Mouse (Mus musculus) adrenal gland, adult (tissue): Measurements from ENCODE around the gene Ankrd23.

ENCODE experiments used
- DNase-seq, 2 experiments: peaks; one replicate each; pipeline ENCODE4 v3.0.0; 2022 to 2023; ENCODE audit warnings: low spot score in 1 of 2; ENCODE audit not compliant: inconsistent age in 2 of 2

Ankrd23 gene

GRCm38 (mm10) chr1:36564101-36564500 lies 27.4 kb upstream of the Ankrd23 start:
- DNase-seq = peak in 1 of 2 experiments; percentile 46

DNA sequence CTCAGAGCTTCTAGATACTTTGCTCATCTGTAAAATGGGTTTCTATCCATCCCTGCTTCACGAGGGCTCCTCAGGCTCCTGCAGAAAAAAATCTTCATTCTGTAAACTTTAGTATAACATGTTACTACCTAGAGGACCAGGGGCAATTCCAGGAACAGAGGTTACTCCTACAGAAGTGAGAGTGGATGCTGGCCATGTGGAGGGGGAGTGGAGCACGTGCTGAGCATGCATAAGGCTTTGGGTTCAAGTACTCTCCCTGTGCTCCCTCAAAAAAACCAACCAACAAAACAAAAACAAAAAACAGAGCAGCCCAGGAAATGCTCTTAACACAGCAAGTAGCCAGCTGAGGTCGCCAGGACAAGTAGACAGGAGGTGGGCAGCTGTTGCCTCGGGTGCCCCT lies 26.9 kb upstream of the Ankrd23 start:
- no peak for DNase-seq

- no peak for DNase-seq
Observed at GRCm38 (mm10) chr1:36563197-36563596, 26.5 kb upstream of the Ankrd23 start.

- DNase-seq = no peak
Observed at GRCm38 (mm10) chr1:36562388-36562787, 25.7 kb upstream of the Ankrd23 start.

DNA sequence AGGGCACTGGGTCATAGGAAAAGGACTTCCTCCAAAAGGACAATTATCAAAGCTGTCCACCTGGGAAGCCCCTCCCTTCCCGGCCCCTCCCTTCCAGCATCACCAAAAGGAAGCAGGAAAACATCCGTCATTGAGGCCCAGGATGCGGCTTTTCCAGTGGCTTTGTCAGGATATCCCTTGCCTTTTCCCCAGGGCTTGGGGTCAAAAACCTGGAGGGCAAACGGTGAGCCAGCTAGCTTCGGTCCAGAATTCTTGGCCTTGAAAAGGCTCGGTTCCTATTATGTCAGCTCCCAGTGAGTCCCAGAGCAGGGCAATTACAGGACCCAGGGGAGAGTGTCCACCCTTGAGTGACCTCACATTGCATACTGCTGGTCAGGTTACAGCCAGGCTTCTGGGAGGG lies 24.2 kb upstream of the Ankrd23 start:
- peak; percentile 56 to 81 for DNase-seq

DNA sequence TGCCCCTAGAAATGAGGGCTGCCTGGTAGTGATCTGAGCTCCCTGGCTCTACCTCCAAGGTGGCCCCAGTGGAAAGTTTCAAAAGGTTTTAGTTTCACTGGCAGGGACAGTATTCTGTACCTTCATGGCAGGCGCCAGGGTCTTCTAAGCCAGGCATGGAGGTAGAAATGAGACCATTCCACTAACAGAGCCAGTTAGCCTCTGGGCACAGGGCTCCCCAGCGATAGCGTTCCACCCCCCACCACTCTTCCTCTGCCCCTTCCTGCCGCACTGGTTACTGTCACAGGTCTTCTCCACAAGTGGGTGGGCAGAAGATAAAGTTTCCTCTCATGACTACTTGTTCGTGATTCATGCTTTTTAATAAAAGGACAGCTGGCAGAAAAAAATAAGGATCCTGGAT lies 23.2 kb upstream of the Ankrd23 start:
- DNase-seq = no peak

- DNase-seq = no peak
Observed at GRCm38 (mm10) chr1:36559256-36559655, 22.6 kb upstream of the Ankrd23 start.

DNA sequence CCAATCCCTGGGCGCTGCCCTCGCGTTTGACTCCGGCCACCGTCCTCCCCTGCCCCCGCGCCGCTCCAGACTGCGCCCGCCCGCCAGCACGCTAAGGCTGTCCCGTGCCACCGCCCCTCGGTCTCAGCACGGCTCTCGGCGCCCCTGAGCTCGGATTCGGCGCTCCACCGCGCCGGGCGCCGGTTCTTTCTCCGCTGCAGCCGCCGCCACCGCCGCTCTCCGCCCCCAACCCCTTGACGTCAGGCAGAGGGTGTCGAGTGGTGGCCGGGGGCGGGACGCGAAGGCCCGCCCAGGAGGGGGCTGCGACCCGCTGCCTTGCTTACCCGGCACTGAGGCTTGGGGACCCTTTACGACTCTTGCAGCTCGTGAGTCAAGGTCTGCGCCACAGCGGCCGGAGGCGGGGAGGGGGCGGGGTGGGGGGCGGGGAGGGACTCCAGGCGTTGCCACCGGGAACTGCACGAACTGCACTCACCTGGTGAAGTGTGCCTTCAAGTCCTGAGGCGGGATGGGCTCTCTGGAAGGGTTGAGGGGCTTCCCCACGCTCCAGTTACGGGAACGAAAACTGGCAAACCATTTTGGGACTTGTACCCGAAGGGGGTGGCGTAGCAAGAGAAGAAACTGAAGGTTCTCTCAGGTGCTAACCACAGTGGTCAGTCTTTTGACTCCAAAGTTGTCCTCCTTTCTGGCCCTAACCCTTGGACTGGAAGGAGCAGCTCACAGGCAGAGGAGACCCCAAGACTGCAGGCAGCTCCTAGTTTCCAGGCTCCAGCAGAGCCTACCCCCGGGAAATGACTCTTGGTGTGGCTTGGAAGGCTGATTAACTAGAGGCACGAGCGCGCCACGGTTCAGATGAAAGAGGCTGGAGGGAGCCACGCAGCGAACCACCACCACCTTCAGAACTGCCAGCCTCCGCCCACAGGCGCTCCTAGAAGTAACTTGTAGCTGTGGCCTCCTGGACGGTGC lies 21.6 kb upstream of the Ankrd23 start, which contains the start of gene Sema4c:
Gene Sema4c, minus strand, starts transcription at position 319 of the 963 bp plus-strand sequence.
- peak; percentile 84 to 92 for DNase-seq

- DNase-seq = peak; percentile 89 to 94
Observed at GRCm38 (mm10) chr1:36557457-36558011, 20.9 kb upstream of the Ankrd23 start.

GRCm38 (mm10) chr1:36556553-36557456 lies 20.1 kb upstream of the Ankrd23 start:
- DNase-seq = peak; percentile 91 to 97

GRCm38 (mm10) chr1:36555798-36556395 lies 19.2 kb upstream of the Ankrd23 start:
- peak; percentile 50 to 69 for DNase-seq

DNA sequence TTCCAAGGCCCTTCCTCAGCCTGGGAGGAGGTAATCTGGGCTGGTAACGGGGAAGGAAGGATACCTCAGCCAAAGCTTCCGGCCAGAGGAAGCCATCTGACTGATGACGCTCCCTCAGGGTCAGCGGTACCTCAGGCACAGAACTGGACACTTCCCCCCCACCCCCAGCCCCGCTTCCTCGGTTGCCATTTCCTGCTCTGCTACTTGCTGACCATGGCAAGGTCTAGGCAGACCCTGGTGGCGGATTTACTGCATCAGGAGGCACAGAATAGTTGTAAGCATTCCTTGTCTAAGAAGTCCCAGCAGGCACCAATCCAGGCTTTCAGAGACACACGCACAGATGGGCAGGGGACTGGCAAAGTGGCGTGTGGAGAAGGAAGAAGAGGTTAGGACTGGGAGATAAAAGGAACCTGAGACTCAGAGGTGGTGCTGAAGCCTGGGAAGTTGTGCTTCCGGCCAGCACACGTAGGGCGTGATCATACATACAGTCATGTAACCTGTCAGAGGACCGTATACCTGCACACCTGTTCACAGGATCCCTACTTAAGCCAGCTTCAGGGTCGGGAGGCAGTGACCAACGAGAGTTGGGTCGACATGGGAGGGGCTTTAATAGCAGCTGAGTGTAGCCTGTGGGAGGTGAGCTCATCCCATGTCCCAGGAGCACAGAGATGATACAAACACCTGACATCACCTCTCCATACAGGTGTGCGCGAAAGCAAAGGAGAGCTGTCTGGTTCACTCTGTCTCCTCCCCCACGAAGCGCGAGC lies 18.1 kb upstream of the Ankrd23 start:
- peak; percentile 64 to 75 for DNase-seq

- no peak for DNase-seq
Observed at GRCm38 (mm10) chr1:36552506-36552905, 15.8 kb upstream of the Ankrd23 start.

- no peak for DNase-seq
Observed at GRCm38 (mm10) chr1:36551904-36552303, 15.2 kb upstream of the Ankrd23 start.

DNA sequence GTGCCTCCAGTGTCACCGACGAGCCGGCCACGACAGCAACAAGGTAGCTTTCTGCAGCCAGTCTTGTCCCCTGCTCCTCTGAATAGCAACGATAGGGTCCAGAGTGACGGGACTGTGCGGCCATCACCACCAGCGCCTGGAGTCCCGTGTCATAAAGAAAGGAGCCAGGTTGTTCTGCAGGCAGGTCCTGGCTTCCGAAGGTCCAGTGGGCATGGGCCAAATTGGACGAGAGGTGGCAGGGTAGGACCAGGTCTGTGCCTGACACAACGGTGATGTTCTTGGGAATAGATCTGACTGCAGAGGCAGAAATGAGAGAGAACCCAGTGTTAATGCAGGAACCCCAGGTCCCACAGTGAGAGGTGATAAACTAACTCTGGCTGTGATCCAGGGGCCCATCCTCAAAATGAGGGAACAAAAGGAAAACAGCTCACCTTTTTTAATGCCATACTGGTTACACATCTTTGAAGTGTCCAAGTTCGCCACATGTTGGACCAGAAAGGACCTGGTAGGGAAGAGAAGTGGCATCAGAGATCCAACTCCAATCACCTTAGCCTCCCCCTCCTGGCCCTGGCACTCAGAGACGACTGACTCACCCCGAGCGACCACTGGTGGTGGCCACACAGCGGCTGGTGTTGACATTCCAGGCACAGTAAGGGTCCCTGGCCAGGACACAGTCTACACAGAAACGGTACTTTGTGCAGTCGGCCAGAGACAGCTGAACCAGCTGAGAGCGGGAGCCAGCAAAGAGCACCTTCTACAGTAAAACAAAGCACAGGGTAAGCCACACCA lies 13.6 kb upstream of the Ankrd23 start:
- DNase-seq = peak in 1 of 2 experiments; percentile 38

GRCm38 (mm10) chr1:36549491-36549890 lies 12.8 kb upstream of the Ankrd23 start:
- no peak for DNase-seq

DNA sequence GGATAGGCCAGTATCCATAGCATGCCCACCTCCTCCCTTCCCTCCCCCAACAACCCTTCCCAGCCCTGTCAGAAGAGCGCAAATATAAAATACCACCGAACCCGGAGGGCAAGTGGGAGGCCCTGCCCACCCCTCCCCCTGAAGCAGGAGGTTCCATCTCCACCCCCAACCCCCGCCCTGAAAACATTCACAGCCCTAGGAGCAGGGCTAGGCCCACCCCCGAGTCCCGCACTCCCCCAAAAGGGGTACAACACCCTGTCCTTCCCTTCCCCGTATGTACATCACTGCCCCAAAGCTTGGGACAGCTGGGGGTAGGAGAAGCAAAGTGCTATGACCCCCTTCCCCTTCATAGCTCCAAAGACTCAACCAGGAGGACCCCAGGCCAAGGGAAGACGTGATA lies 12.1 kb upstream of the Ankrd23 start:
- no peak for DNase-seq

GRCm38 (mm10) chr1:36547981-36548598 lies 11.4 kb upstream of the Ankrd23 start:
- DNase-seq = peak; percentile 48 to 68
